Mouse (Mus musculus) heart, postnatal 4 days (tissue): ENCODE results near the gene Kif17. TPM values are rescaled to one million over a fixed set of nuclear protein-coding genes. Genes with fewer than 3 reads are reported as not detected.

ENCODE experiments used
- DNase-seq: peaks from one replicate; pipeline ENCODE4 v3.0.0; 2021
- total RNA-seq, 2 experiments: library from RNA; stranded (reverse); gene quantifications; 2 replicates each; pipeline ENCODE4 v1.2.3; 2021

Gene Kif17
- total RNA-seq: under 1 TPM; 0.14 to 0.23 TPM

GRCm38 (mm10) chr4:138250088-138250960, at the start of gene Kif17, which contains the start of gene Sh2d5:
TSS of gene Kif17 (plus strand) at chr4:138250435.
TSS of gene Sh2d5 (plus strand) at chr4:138250403.
- DNase-seq: peak; percentile 63

GRCm38 (mm10) chr4:138200769-138201168, 49.5 kb upstream of the Kif17 start:
- DNase-seq: no peak

GRCm38 (mm10) chr4:138201696-138202095, 48.5 kb upstream of the Kif17 start:
- DNase-seq: no peak

- no peak for DNase-seq
Observed at GRCm38 (mm10) chr4:138210116-138210515, 40.1 kb upstream of the Kif17 start.

- no peak for DNase-seq
Observed at GRCm38 (mm10) chr4:138213861-138214260, 36.4 kb upstream of the Kif17 start.

GRCm38 (mm10) chr4:138215671-138216199, 34.5 kb upstream of the Kif17 start:
- no peak for DNase-seq

- peak; percentile 87 for DNase-seq
Observed at GRCm38 (mm10) chr4:138216200-138216890, 33.9 kb upstream of the Kif17 start, which contains the start of gene Hp1bp3. TSS of gene Hp1bp3 (plus strand) at chr4:138216296.

- peak; percentile 99 for DNase-seq
Observed at GRCm38 (mm10) chr4:138216891-138217392, 33.3 kb upstream of the Kif17 start.

- DNase-seq: peak; percentile 44
Observed at GRCm38 (mm10) chr4:138217441-138217840, 32.8 kb upstream of the Kif17 start.

GRCm38 (mm10) chr4:138217951-138218685, 32.1 kb upstream of the Kif17 start:
- DNase-seq: no peak

- no peak for DNase-seq
Observed at GRCm38 (mm10) chr4:138219331-138219730, 30.9 kb upstream of the Kif17 start.

GRCm38 (mm10) chr4:138220761-138221160, 29.5 kb upstream of the Kif17 start:
- DNase-seq: no peak

- no peak for DNase-seq
Observed at GRCm38 (mm10) chr4:138221406-138221805, 28.8 kb upstream of the Kif17 start.

- DNase-seq: no peak
Observed at GRCm38 (mm10) chr4:138222396-138222795, 27.8 kb upstream of the Kif17 start.

GRCm38 (mm10) chr4:138223623-138224022, 26.6 kb upstream of the Kif17 start:
- DNase-seq: no peak

GRCm38 (mm10) chr4:138246756-138247665, 3.2 kb upstream of the Kif17 start:
- DNase-seq: peak; percentile 20

GRCm38 (mm10) chr4:138251819-138252218, 1.6 kb downstream of the Kif17 start:
- DNase-seq: peak; percentile 19

- DNase-seq: no peak
Observed at GRCm38 (mm10) chr4:138252231-138252630, 2.0 kb downstream of the Kif17 start.

GRCm38 (mm10) chr4:138257116-138257687, 7.0 kb downstream of the Kif17 start:
- no peak for DNase-seq

GRCm38 (mm10) chr4:138258663-138259062, 8.4 kb downstream of the Kif17 start:
- no peak for DNase-seq

- no peak for DNase-seq
Observed at GRCm38 (mm10) chr4:138259482-138259881, 9.2 kb downstream of the Kif17 start.
